Mouse (Mus musculus) hindbrain, postnatal 0 days (tissue): ENCODE data around the gene Stx6. TPM values are rescaled to one million over a fixed set of nuclear protein-coding genes. Genes with fewer than 3 reads are reported as not detected.

Experiments
- ATAC-seq: fragments of 200-750 bp; cut with Nextera tagmentation; 2 replicates; pipeline ENCODE4 v1.8.0; 2017; ENCODE audit warnings: mild to moderate bottlenecking, moderate TSS enrichment, moderate library complexity
- DNase-seq: peaks from one replicate; pipeline ENCODE4 v3.0.0-alpha.2; 2015; ENCODE audit warnings: low spot score
- H3K27ac ChIP-seq: fragments of 300-500 bp; sonication (generic); 2 replicates; pipeline ENCODE4 v1.5.1; 2014; ENCODE audit warnings: mild to moderate bottlenecking
- H3K27me3 ChIP-seq: fragments of 300-500 bp; sonication (generic); 2 replicates; pipeline ENCODE4 v1.6.1; 2014; ENCODE audit warnings: low read length, mixed read lengths; ENCODE audit not compliant: insufficient read depth
- H3K36me3 ChIP-seq: fragments of 300-500 bp; sonication (generic); 2 replicates; pipeline ENCODE4 v1.6.1; 2014; ENCODE audit warnings: low read length, mixed read lengths; ENCODE audit not compliant: insufficient read depth
- H3K4me1 ChIP-seq: fragments of 300-500 bp; sonication (generic); 2 replicates; pipeline ENCODE4 v1.6.1; 2014; ENCODE audit warnings: antibody characterized with exemption, low read length, mixed read lengths; ENCODE audit not compliant: insufficient read depth
- H3K4me2 ChIP-seq: fragments of 300-500 bp; sonication (generic); 2 replicates; pipeline ENCODE4 v1.6.1; 2014; ENCODE audit warnings: low read depth, mild to moderate bottlenecking, low read length, moderate library complexity, mixed read lengths
- H3K4me3 ChIP-seq: fragments of 300-500 bp; sonication (generic); 2 replicates; pipeline ENCODE4 v1.5.1; 2014; ENCODE audit warnings: low read length
- H3K9ac ChIP-seq: fragments of 300-500 bp; sonication (generic); replicated peaks from 2 replicates; pipeline ENCODE4 v1.6.1; 2014; ENCODE audit warnings: mild to moderate bottlenecking, low read length, moderate library complexity, mixed read lengths
- H3K9me3 ChIP-seq: fragments of 300-500 bp; sonication (generic); 2 replicates; pipeline ENCODE4 v1.6.1; 2016; ENCODE audit warnings: low read length, mixed read lengths
- CTCF ChIP-seq: IDR thresholded peaks from 2 replicates; pipeline ENCODE4 v1.5.1; 2016; ENCODE audit warnings: antibody characterized with exemption, control low read depth, low read depth
- WGBS: fragments of 180-500 bp; shearing (Covaris S2); extraction: QIAGEN DNeasy Blood & Tissue Kit; methylation state at CpG from one replicate; pipeline ENCODE4 v1.1.7; 2014; 5-methylcytosine and 5-hydroxymethylcytosine counted together
- polyA plus RNA-seq: library from polyadenylated mRNA; unstranded; fragments of >200 nt; fragmentation: Nextera tagmentation; extraction: Ambion mirVana; gene quantifications from 2 replicates; pipeline ENCODE4 v1.2.1, GENCODE M21; 2015
- total RNA-seq: library from RNA; depleted of rRNA; stranded (reverse); fragments of >200 nt; gene quantifications from 2 replicates; pipeline ENCODE4 v1.2.3, GENCODE M21; 2014

The Stx6 gene
- total and polyA plus RNA-seq, 2 experiments from 2014 or later, result 82.2 to 84.2 TPM

GRCm38 (mm10) chr1:155203954-155204353 is 45.4 kb downstream of the Stx6 start:
- WGBS, result 83% methylated on average over 12 of the region's 12 CpGs
- Histone ChIP-seq H3K9ac (no peak overlapping the region), H3K9me3 (no peaks in the 10 kb centered on the region), H3K27me3 (no peaks in the 10 kb centered on the region), H3K4me1 (peaks cover 24% of the 10 kb centered on the region), H3K4me3 (no peak overlapping the region), H3K4me2 (no peak overlapping the region), H3K27ac (peak overlapping the region; percentile 36; the same call in 1 of the 2 replicates), H3K36me3 (no peaks in the 10 kb centered on the region; the same call in 1 of the 2 replicates)
- no peak for ATAC-seq
- DNase-seq, result no peak
- no peak for TF ChIP-seq CTCF

DNA sequence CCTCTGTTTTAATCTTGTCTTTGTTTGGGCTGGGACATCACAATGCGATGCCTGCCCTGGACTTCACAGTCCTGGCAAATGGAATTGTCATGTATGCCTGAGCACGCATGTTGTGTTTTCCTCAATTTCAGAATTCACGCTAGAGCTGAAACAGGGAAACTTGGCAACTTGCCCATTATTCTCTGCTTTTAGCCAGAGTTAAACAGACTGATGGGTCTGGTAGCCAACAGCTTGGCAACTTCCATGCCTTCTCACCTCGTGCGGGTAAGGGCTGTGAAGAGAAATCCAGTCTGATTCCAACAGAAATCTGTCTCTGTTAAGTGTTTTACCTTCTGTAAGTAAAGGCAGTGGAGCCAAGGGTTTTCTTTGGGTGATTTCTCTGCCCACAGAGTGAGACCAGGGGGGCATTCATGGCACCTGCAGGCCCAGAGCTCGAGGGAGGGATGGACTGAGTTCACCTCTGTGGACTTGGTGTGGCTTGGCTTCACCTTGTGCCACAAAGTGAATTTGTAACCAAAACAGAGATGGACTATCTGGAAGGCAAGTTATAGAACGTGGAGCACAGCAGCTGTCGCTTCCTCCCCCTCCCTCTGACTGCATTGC is 46.1 kb downstream of the Stx6 start:
- no peak for TF ChIP-seq CTCF
- H3K4me1 ChIP-seq, result peaks cover 24% of the 10 kb centered on the region
- no peaks in the 10 kb centered on the region for H3K9me3 ChIP-seq
- no peak overlapping the region for H3K4me2 ChIP-seq
- H3K27me3 ChIP-seq, result no peaks in the 10 kb centered on the region
- H3K9ac ChIP-seq, result 0 out of 2 replicates have a peak overlapping the region, but pooled peaks have one; percentile 2
- H3K36me3 ChIP-seq, result no peaks in the 10 kb centered on the region; the same call in 1 of the 2 replicates
- H3K27ac ChIP-seq, result peak overlapping the region; percentile 36; the same call in 1 of the 2 replicates
- 50% methylated on average over 8 of the region's 8 CpGs for WGBS
- no peak overlapping the region for H3K4me3 ChIP-seq
- ATAC-seq (no peak), DNase-seq (peak; percentile 89)

GRCm38 (mm10) chr1:155205311-155205710 is 46.8 kb downstream of the Stx6 start:
- Histone ChIP-seq H3K9ac (0 out of 2 replicates have a peak overlapping the region, but pooled peaks have one; percentile 13), H3K9me3 (no peaks in the 10 kb centered on the region), H3K4me2 (no peak overlapping the region), H3K36me3 (no peaks in the 10 kb centered on the region; the same call in 1 of the 2 replicates), H3K4me1 (peaks cover 31% of the 10 kb centered on the region), H3K4me3 (no peak overlapping the region), H3K27me3 (no peaks in the 10 kb centered on the region), H3K27ac (peak overlapping the region; percentile 17)
- 46% methylated on average over 7 of the region's 7 CpGs for whole genome bisulfite sequencing
- no peak for TF ChIP-seq CTCF
- DNase-seq (no peak), ATAC-seq (no peak)

DNA sequence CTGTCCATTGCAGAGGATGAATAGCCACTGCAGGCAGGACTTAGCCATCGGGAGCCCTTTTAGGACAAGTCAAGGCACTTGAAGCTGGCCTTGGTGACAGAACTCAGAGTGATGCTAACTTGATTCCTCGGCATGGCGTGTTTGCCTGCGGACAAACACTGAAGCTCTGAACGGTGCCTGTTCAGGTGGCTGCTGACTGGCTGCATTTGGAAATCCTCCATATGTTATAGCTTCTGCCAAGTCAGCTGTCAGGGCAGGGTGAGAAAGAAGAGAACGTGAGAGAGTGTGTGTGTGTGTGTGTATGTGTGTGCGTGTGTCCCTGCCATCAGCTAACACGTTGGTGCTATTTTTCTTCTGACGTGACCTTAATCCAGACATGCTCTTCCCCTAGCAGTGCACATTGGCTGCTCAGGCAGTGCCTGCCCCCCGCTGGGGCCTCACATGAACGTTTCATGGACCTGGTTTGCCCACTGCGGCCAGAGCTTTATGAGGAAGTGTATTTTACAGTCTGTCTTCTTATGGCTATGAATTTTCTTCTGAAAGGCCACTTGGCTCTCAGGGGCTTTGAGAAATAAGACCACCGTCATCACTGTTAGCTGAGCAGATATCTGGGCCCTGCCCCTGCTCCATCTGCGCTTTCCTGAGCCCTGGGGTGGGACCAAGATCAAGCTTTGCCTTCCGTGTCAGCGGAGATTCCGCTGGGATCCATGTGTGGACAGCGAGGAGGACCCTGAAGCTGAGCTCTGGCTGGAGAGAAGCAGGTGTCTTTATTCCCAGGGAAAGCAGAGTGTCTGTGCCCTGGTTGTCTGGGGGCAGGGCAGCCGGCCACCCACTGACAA is 47.5 kb downstream of the Stx6 start:
- Histone ChIP-seq H3K9me3 (no peaks in the 10 kb centered on the region), H3K4me3 (no peak overlapping the region), H3K27ac (peak overlapping the region; percentile 17), H3K9ac (no peak overlapping the region), H3K4me1 (peaks cover 35% of the 10 kb centered on the region), H3K4me2 (no peak overlapping the region), H3K36me3 (no peaks in the 10 kb centered on the region; the same call in 1 of the 2 replicates), H3K27me3 (no peaks in the 10 kb centered on the region)
- TF ChIP-seq CTCF, result no peak
- ATAC-seq (0 out of 2 replicates have a peak, but pooled peaks have one; percentile 10), DNase-seq (peak; percentile 71)
- WGBS, result 44% methylated on average over 19 of the region's 19 CpGs

GRCm38 (mm10) chr1:155207859-155208258 is 49.3 kb downstream of the Stx6 start:
- TF ChIP-seq CTCF, result no peak
- no peaks in the 10 kb centered on the region; the same call in 1 of the 2 replicates for H3K36me3 ChIP-seq
- H3K4me2 ChIP-seq, result no peak overlapping the region
- no peak overlapping the region for H3K27ac ChIP-seq
- ATAC-seq, result no peak
- 55% methylated on average over 3 of the region's 3 CpGs for WGBS
- H3K9me3 ChIP-seq, result no peaks in the 10 kb centered on the region
- DNase-seq, result no peak
- no peak overlapping the region for H3K4me3 ChIP-seq
- H3K27me3 ChIP-seq, result no peaks in the 10 kb centered on the region
- peaks cover 49% of the 10 kb centered on the region for H3K4me1 ChIP-seq
- H3K9ac ChIP-seq, result no peak overlapping the region

- Histone ChIP-seq H3K4me3 (no peak overlapping the region), H3K27me3 (no peaks in the 10 kb centered on the region), H3K9me3 (no peaks in the 10 kb centered on the region), H3K36me3 (no peaks in the 10 kb centered on the region; the same call in 1 of the 2 replicates), H3K9ac (0 out of 2 replicates have a peak overlapping the region, but pooled peaks have one; percentile 9), H3K27ac (peak overlapping the region; percentile 65; the same call in 1 of the 2 replicates), H3K4me1 (peaks cover 42% of the 10 kb centered on the region), H3K4me2 (no peak overlapping the region)
- ATAC-seq, result peak; percentile 75
- 37% methylated on average over 11 of the region's 11 CpGs for WGBS
- peak; percentile 83 for DNase-seq
- no peak for TF ChIP-seq CTCF
Measured at GRCm38 (mm10) chr1:155210011-155210763, 51.7 kb downstream of the Stx6 start.
